Mouse (Mus musculus) forebrain, embryonic 12.5 days (tissue): ENCODE results near the gene B4galt2. TPM values are rescaled to one million over a fixed set of nuclear protein-coding genes. Genes with fewer than 3 reads are reported as not detected.

Experiments
- ATAC-seq: fragments of 200-750 bp; cut with Nextera tagmentation; 2 replicates; pipeline ENCODE4 v1.8.0; 2017; ENCODE audit warnings: moderate TSS enrichment; ENCODE audit not compliant: low FRiP score
- H3K27ac ChIP-seq: fragments of 300-500 bp; sonication (generic); 2 replicates; pipeline ENCODE4 v1.5.1; 2016; ENCODE audit warnings: mild to moderate bottlenecking
- H3K27me3 ChIP-seq: fragments of 300-500 bp; sonication (generic); 2 replicates; pipeline ENCODE4 v1.6.1; 2016; ENCODE audit warnings: mild to moderate bottlenecking
- H3K36me3 ChIP-seq: fragments of 300-500 bp; sonication (generic); replicated peaks from 2 replicates; pipeline ENCODE4 v1.6.1; 2016; ENCODE audit warnings: mild to moderate bottlenecking
- H3K4me1 ChIP-seq: fragments of 300-500 bp; sonication (generic); 2 replicates; pipeline ENCODE4 v1.6.1; 2016
- H3K4me2 ChIP-seq: fragments of 300-500 bp; sonication (generic); 2 replicates; pipeline ENCODE4 v1.6.1; 2016; ENCODE audit warnings: mild to moderate bottlenecking, moderate library complexity
- H3K4me3 ChIP-seq: fragments of 300-500 bp; sonication (generic); replicated peaks from 2 replicates; pipeline ENCODE4 v1.5.1; 2016; ENCODE audit warnings: mild to moderate bottlenecking
- H3K9ac ChIP-seq: fragments of 300-500 bp; sonication (generic); 2 replicates; pipeline ENCODE4 v1.6.1; 2016; ENCODE audit warnings: mild to moderate bottlenecking
- H3K9me3 ChIP-seq: fragments of 300-500 bp; sonication (generic); 2 replicates; pipeline ENCODE4 v1.6.1; 2016
- WGBS: fragments of 180-500 bp; shearing (Covaris S2); methylation state at CpG from one replicate; pipeline ENCODE4 v1.1.7; 2016; 5-methylcytosine and 5-hydroxymethylcytosine counted together
- polyA plus RNA-seq: library from polyadenylated mRNA; unstranded; fragments of >200 nt; fragmentation: Nextera tagmentation; extraction: Ambion mirVana; gene quantifications from 2 replicates; pipeline ENCODE4 v1.2.1, GENCODE M21; 2016

The B4galt2 gene
- polyA plus RNA-seq, 1 experiment from 2014 or later = 36.4 TPM

DNA sequence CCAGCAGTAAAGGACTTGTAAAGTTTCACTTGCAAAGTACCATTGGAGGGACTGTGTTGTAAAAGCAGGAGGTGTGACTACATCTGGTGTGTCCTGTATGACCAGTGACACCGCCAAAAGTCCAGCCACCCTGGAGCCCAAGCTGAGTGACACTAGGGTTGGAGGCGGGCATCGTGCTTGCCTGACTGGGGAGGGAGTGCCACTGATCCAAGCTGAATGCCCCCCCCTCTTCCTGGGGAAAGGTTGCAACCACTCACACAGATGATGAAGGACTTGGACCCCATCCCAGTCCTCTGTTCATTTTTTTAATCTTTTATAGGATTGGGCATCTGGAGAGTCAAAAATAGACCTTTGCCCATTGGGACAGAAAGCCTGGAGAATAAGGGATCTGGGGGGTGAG is 41.7 kb downstream of the B4galt2 start:
- Histone ChIP-seq H3K27ac (no peak overlapping the region), H3K4me2 (no peak overlapping the region), H3K4me1 (0 out of 2 replicates have a peak, but pooled peaks cover 2% of the 10 kb centered on the region), H3K9me3 (no peaks in the 10 kb centered on the region), H3K36me3 (no peaks in the 10 kb centered on the region), H3K27me3 (no peaks in the 10 kb centered on the region), H3K4me3 (no peak overlapping the region), H3K9ac (no peak overlapping the region)
- WGBS = 82% methylated on average over 3 of the region's 3 CpGs
- ATAC-seq = no peak

GRCm38 (mm10) chr4:117840821-117841220 is 42.5 kb downstream of the B4galt2 start:
- Histone ChIP-seq H3K27me3 (no peaks in the 10 kb centered on the region), H3K27ac (no peak overlapping the region), H3K9me3 (no peaks in the 10 kb centered on the region), H3K9ac (no peak overlapping the region), H3K4me1 (0 out of 2 replicates have a peak, but pooled peaks cover 2% of the 10 kb centered on the region), H3K4me2 (no peak overlapping the region), H3K36me3 (no peaks in the 10 kb centered on the region), H3K4me3 (no peak overlapping the region)
- no peak for ATAC-seq
- 94% methylated on average over 5 of the region's 5 CpGs for WGBS

DNA sequence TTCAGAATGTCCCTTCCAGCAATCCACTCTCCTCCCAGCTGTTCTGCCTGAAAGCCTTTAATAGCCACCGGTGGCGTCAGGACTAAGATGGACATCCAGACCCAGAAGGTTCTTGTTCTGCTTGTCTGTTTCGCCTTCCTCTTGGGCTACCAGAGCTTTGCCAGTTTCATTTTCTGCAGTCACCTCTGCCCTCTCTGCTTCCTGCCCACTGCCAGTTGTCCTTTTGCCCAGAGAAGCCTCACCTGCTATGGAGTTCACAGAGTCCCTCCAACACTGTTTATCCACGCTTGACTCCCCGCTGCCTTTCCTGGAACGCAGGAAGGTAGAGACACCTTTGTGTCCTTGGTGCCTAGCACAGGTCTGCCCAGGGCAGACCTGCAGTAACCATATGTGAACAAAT is 43.9 kb downstream of the B4galt2 start:
- 81% methylated on average over 6 of the region's 6 CpGs for WGBS
- H3K9ac ChIP-seq = no peak overlapping the region
- H3K27ac ChIP-seq = no peak overlapping the region
- H3K36me3 ChIP-seq = no peaks in the 10 kb centered on the region
- H3K4me1 ChIP-seq = peaks cover 7% of the 10 kb centered on the region
- H3K4me2 ChIP-seq = no peak overlapping the region
- H3K27me3 ChIP-seq = peaks cover 4% of the 10 kb centered on the region; the same call in 1 of the 2 replicates
- no peak for ATAC-seq
- no peaks in the 10 kb centered on the region for H3K9me3 ChIP-seq
- H3K4me3 ChIP-seq = no peak overlapping the region

- ATAC-seq = no peak
- H3K27me3 ChIP-seq = peaks cover 14% of the 10 kb centered on the region; the same call in 1 of the 2 replicates
- no peak overlapping the region for H3K9ac ChIP-seq
- 78% methylated on average over 4 of the region's 4 CpGs for WGBS
- H3K9me3 ChIP-seq = no peaks in the 10 kb centered on the region
- peaks cover 11% of the 10 kb centered on the region for H3K4me1 ChIP-seq
- H3K36me3 ChIP-seq = no peaks in the 10 kb centered on the region
- no peak overlapping the region for H3K4me2 ChIP-seq
- no peak overlapping the region for H3K4me3 ChIP-seq
- no peak overlapping the region for H3K27ac ChIP-seq
Observed at GRCm38 (mm10) chr4:117837271-117837670, 46.0 kb downstream of the B4galt2 start.

- peak overlapping the region; percentile 68 for H3K9ac ChIP-seq
- ATAC-seq = peak; percentile 91
- WGBS = under 1% methylated on average over 48 of the region's 48 CpGs
- peaks cover 14% of the 10 kb centered on the region; the same call in 1 of the 2 replicates for H3K27me3 ChIP-seq
- peak overlapping the region; percentile 80 for H3K4me3 ChIP-seq
- H3K4me1 ChIP-seq = peaks cover 11% of the 10 kb centered on the region
- peak overlapping the region; percentile 81 for H3K27ac ChIP-seq
- H3K9me3 ChIP-seq = no peaks in the 10 kb centered on the region
- peak overlapping the region; percentile 95 for H3K4me2 ChIP-seq
- H3K36me3 ChIP-seq = no peaks in the 10 kb centered on the region
Observed at GRCm38 (mm10) chr4:117836204-117836767, 47.0 kb downstream of the B4galt2 start.

DNA sequence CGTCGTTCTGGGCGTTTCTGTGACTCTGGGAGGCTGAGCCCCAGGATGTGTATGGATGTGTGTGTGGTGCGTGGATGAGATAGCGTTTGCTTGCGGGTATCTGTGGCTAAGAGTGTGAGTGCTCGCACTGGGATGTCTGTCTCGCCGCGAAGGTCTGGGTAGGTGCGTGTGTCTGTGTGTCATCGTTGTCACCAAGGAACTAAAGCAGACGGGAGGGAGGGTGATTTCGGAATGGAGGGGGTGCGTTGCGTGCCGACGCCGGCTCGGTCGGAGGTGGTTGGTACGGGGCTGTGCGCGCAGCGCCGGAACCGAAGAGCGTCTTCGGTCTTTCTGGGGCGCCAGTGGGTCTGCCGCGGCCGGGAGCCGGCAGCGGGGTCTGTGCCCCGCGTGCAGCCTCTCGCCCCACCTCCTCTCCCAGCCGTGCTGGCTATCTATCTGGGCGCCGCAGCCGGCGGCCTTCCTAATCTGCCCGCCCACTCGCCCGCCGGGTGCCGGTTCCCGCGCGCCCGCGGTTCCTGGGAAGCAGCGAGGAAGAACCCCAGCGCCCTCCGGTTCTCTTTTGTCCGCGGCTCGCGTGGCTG is 47.7 kb downstream of the B4galt2 start:
- WGBS = under 1% methylated on average over 58 of the region's 60 CpGs
- H3K27ac ChIP-seq = peak overlapping the region; percentile 81

DNA sequence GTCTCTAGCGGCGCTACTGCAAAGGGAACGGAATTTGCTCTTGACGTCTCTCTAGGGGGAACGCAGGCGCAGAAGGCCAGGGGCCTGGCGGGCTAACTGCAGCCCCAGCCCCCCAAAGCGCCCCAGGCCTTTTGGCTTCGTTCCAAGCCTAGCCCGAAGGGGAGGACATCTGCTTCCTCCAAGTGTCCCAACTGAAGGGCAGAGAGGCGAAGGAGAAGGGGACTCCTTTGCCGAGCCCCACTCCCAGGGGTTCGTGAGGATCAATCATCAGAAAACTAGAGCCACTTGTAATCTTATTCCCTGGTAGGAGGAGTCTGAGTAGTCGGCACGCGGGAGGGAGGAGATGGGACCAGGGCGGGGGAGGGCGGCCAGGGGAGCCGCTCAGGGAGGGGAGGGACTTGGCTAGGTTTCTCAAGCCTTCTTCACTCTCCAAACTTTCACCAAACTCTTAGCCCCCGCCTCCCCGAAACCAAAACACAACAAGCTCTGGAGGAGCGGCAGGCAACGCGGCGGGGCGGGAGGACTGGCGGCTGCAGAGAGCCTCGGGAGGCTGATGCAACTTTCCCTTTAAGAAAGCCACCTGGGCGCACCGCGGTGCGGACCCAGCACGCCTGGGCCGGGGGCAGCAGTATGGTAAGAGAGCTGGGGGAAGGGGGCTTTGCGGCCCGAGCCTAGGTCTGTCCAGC is 48.3 kb downstream of the B4galt2 start:
- Histone ChIP-seq H3K4me3 (peak overlapping the region; percentile 80), H3K27me3 (peaks cover 22% of the 10 kb centered on the region), H3K36me3 (no peaks in the 10 kb centered on the region), H3K9me3 (no peaks in the 10 kb centered on the region), H3K27ac (peak overlapping the region; percentile 81), H3K4me2 (peak overlapping the region; percentile 95), H3K4me1 (peaks cover 15% of the 10 kb centered on the region), H3K9ac (peak overlapping the region; percentile 68)
- peak; percentile 58 for ATAC-seq
- 1% methylated on average over 35 of the region's 36 CpGs for WGBS

More for the DNA sequence above, 47.7 kb downstream of the B4galt2 start:
- peak overlapping the region; percentile 80 for H3K4me3 ChIP-seq
- no peaks in the 10 kb centered on the region for H3K36me3 ChIP-seq
- peaks cover 11% of the 10 kb centered on the region for H3K4me1 ChIP-seq
- H3K9me3 ChIP-seq = no peaks in the 10 kb centered on the region
- peak overlapping the region; percentile 68 for H3K9ac ChIP-seq
- peaks cover 16% of the 10 kb centered on the region for H3K27me3 ChIP-seq
- peak; percentile 47 for ATAC-seq
- H3K4me2 ChIP-seq = peak overlapping the region; percentile 95

- H3K9me3 ChIP-seq = no peaks in the 10 kb centered on the region
- peak within 1 kb of the TSS; percentile 80 for H3K4me3 ChIP-seq
- WGBS = 21% methylated on average over 3 of the region's 3 CpGs
- H3K27ac ChIP-seq = peak within 1 kb of the TSS; percentile 81
- no peaks in the 10 kb centered on the region for H3K36me3 ChIP-seq
- H3K9ac ChIP-seq = peak within 1 kb of the TSS; percentile 68
- peak within 1 kb of the TSS; percentile 95 for H3K4me2 ChIP-seq
- H3K4me1 ChIP-seq = peaks cover 19% of the 10 kb centered on the region
- ATAC-seq = no peak
- H3K27me3 ChIP-seq = peaks cover 23% of the 10 kb centered on the region
Observed at GRCm38 (mm10) chr4:117834457-117834844, 48.8 kb downstream of the B4galt2 start, which contains the start of gene Slc6a9. Gene Slc6a9 (plus strand): TSS chr4:117834506.

DNA sequence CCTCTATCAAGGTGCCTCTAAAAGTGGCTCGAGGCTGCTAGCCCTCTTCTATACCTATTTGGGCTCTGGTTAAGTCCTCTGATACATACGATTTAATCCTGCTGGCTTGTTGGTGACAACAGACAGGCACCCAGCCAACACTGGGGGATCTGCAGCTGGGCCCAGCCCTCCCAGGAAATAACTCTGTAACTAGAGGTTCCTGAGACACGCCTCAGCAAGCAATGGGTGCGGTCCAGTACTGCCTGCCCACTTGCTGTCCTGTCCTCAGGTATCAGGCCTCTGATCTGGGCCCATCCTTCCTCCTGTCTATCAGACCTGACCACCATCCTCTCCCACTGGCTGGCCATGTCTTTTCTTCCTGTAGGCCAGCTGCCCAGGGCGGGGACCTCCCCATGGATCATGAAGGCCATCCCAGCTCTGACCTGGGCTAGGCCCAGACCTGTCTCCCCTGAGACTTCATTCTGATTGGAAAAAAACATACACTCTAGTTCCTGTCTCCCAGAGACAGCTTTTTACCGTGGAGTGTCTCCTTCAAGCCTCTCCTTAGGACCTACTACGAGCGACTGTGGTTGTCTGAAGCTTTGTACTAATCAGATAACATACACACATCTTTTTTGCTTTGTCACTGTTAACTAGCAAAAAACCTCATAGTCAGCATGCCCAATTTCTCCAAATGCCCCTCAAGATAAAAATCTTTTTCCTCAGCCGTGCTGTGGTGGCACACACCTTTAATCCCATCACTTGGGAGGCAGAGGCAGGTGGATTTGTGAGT is 51.2 kb downstream of the B4galt2 start:
- Histone ChIP-seq H3K4me2 (no peak overlapping the region), H3K9ac (no peak overlapping the region), H3K27me3 (peaks cover 23% of the 10 kb centered on the region), H3K9me3 (no peaks in the 10 kb centered on the region), H3K4me3 (no peak overlapping the region), H3K27ac (no peak overlapping the region), H3K4me1 (peaks cover 19% of the 10 kb centered on the region), H3K36me3 (no peaks in the 10 kb centered on the region)
- ATAC-seq = no peak
- 87% methylated on average over 9 of the region's 9 CpGs for WGBS

GRCm38 (mm10) chr4:117831499-117831898 is 51.8 kb downstream of the B4galt2 start:
- Histone ChIP-seq H3K4me2 (no peak overlapping the region), H3K4me1 (peaks cover 17% of the 10 kb centered on the region), H3K9ac (no peak overlapping the region), H3K4me3 (no peak overlapping the region), H3K9me3 (no peaks in the 10 kb centered on the region), H3K36me3 (no peaks in the 10 kb centered on the region), H3K27ac (no peak overlapping the region), H3K27me3 (peaks cover 23% of the 10 kb centered on the region)
- WGBS = 75% methylated on average over 2 of the region's 2 CpGs
- no peak for ATAC-seq

DNA sequence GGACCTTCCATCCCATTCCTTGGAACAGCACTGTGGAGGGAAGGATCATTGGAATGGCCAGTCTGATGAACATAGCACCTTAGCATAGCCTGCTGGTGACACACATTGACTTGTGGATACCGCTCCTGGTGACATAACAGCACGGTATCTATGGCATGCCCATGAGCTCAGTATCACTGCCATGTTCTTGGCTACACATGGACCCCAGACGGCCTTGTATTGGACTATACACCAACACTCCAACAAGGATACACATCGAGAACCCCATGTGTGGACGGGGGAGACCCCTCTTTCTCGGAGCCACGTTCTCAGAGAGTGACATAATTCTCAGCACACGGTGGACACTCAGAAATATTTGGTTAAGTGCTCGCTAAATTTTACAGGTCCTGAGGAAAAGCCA is 52.5 kb downstream of the B4galt2 start:
- no peaks in the 10 kb centered on the region for H3K36me3 ChIP-seq
- no peak overlapping the region for H3K27ac ChIP-seq
- H3K27me3 ChIP-seq = peaks cover 23% of the 10 kb centered on the region
- peaks cover 17% of the 10 kb centered on the region for H3K4me1 ChIP-seq
- whole genome bisulfite sequencing = 93% methylated on average over 9 of the region's 9 CpGs
- H3K4me3 ChIP-seq = no peak overlapping the region
- H3K9me3 ChIP-seq = no peaks in the 10 kb centered on the region
- no peak for ATAC-seq
- H3K4me2 ChIP-seq = no peak overlapping the region
- H3K9ac ChIP-seq = no peak overlapping the region

- Histone ChIP-seq H3K36me3 (no peaks in the 10 kb centered on the region), H3K9ac (no peak overlapping the region), H3K27ac (no peak overlapping the region), H3K9me3 (no peaks in the 10 kb centered on the region), H3K27me3 (peaks cover 23% of the 10 kb centered on the region), H3K4me2 (peak overlapping the region; percentile 21), H3K4me3 (no peak overlapping the region), H3K4me1 (peaks cover 17% of the 10 kb centered on the region)
- no peak; the same call in 1 of the 2 replicates for ATAC-seq
- 16% methylated on average over 5 of the region's 5 CpGs for WGBS
Observed at GRCm38 (mm10) chr4:117830124-117830551, 53.1 kb downstream of the B4galt2 start.
